Mouse (Mus musculus): ENCODE measurements at regions not wholly inside any gene's neighbourhood (a gene's known extent, or its start where the extent isn't known, plus 50 kb on each side); places are given as distances from the start of the nearest gene placed in this dataset.
A peak's percentile ranks its signal among the peaks of the same experiment; 100 is the strongest.

GRCm38 (mm10) chr13:73158016-73158415 is 102.3 kb upstream of the Irx4 start:
- DNase-seq (ENCODE audit: low spot score): no peak

GRCm38 (mm10) chr13:73159454-73159853 is 100.8 kb upstream of the Irx4 start:
- no peak for DNase-seq (ENCODE audit: low spot score)

GRCm38 (mm10) chr13:73159865-73160264 is 100.4 kb upstream of the Irx4 start:
- DNase-seq (ENCODE audit: low spot score): no peak

- DNase-seq (ENCODE audit: low spot score): peak; percentile 71
Observed at GRCm38 (mm10) chr13:73160289-73160688, 100.0 kb upstream of the Irx4 start.

- DNase-seq (ENCODE audit: low spot score): no peak
Observed at GRCm38 (mm10) chr13:73170301-73170700, 90.0 kb upstream of the Irx4 start.

- no peak for DNase-seq (ENCODE audit: low spot score)
Observed at GRCm38 (mm10) chr13:73207931-73208448, 52.3 kb upstream of the Irx4 start.

Data from layer of hippocampus, adult 11-12 months (tissue).